Mouse (Mus musculus): Measurements from ENCODE around the gene Ppp6r3. TPM values are rescaled to one million over a fixed set of nuclear protein-coding genes. Genes with fewer than 3 reads are reported as not detected.

Ppp6r3 gene
- polyA plus RNA-seq, 1 experiment, result 48.7 TPM

- TF ChIP-seq GATA1 (IDR thresholded peaks at IDR 0.05; ENCODE audit: low read length), result no peak
Measured at GRCm38 (mm10) chr19:3431066-3431465, 144.5 kb downstream of the Ppp6r3 start.

GRCm38 (mm10) chr19:3429156-3429816 is 146.3 kb downstream of the Ppp6r3 start:
- TF ChIP-seq GATA1 (IDR thresholded peaks at IDR 0.05; ENCODE audit: low read length), result no peak

GRCm38 (mm10) chr19:3428057-3428830 is 147.3 kb downstream of the Ppp6r3 start:
- TF ChIP-seq GATA1 (IDR thresholded peaks at IDR 0.05; ENCODE audit: low read length), result no peak

GRCm38 (mm10) chr19:3424214-3424613 is 151.3 kb downstream of the Ppp6r3 start:
- TF ChIP-seq GATA1 (IDR thresholded peaks at IDR 0.05; ENCODE audit: low read length), result no peak

GRCm38 (mm10) chr19:3422981-3423380 is 152.6 kb downstream of the Ppp6r3 start:
- no peak for TF ChIP-seq GATA1 (IDR thresholded peaks at IDR 0.05; ENCODE audit: low read length)

- no peak for TF ChIP-seq GATA1 (IDR thresholded peaks at IDR 0.05; ENCODE audit: low read length)
Measured at GRCm38 (mm10) chr19:3422488-3422887, 153.1 kb downstream of the Ppp6r3 start.

- no peak for TF ChIP-seq GATA1 (IDR thresholded peaks at IDR 0.05; ENCODE audit: low read length)
Measured at GRCm38 (mm10) chr19:3419251-3419650, 156.3 kb downstream of the Ppp6r3 start.

GRCm38 (mm10) chr19:3414268-3414733 is 161.2 kb downstream of the Ppp6r3 start, which contains the start of gene Gal:
Gal (minus strand) TSS chr19:3414544.
- no peak for TF ChIP-seq GATA1 (IDR thresholded peaks at IDR 0.05; ENCODE audit: low read length)

- no peak for TF ChIP-seq GATA1 (IDR thresholded peaks at IDR 0.05; ENCODE audit: low read length)
Measured at GRCm38 (mm10) chr19:3405531-3406281, 169.8 kb downstream of the Ppp6r3 start.

Other genes starting within 250 kb of the Ppp6r3 start
- gene Tesmin, start 186.9 kb downstream of the Ppp6r3 start, polyA plus RNA-seq (2012), result not detected in 2 replicates
- gene Gal, start 161.2 kb downstream of the Ppp6r3 start, polyA plus RNA-seq (2012), result not detected in 2 replicates
- gene Lrp5, start 110.8 kb upstream of the Ppp6r3 start, polyA plus RNA-seq (2012), result 0.03 and 0.04 TPM in 2 replicates
- 10.8 and 22.4 TPM in 2 replicates for gene 1810055G02Rik, start 132.5 kb upstream of the Ppp6r3 start, polyA plus RNA-seq (2012)
- 7.1 and 10.0 TPM in 2 replicates for gene Kmt5b, start 191.7 kb upstream of the Ppp6r3 start, polyA plus RNA-seq (2012)